Mouse (Mus musculus) olfactory bulb, adult 2 months (tissue): Measurements from ENCODE around the gene Megf6.

Experiments used
- CTCF ChIP-seq: fragments of 200-500 bp; IDR thresholded peaks from 2 replicates; pipeline ENCODE4 v1.5.1; 2012; ENCODE audit warnings: low read depth, mild to moderate bottlenecking, low read length, moderate library complexity; ENCODE audit not compliant: insufficient read depth
- POLR2A ChIP-seq: fragments of 200-500 bp; IDR thresholded peaks from 2 replicates; pipeline ENCODE4 v1.6.1; 2012; ENCODE audit warnings: mild to moderate bottlenecking, low read depth, low read length, moderate library complexity; ENCODE audit not compliant: insufficient read depth

GRCm38 (mm10) chr4:154170021-154170420 lies 509 bp upstream of the Megf6 start:
- TF ChIP-seq POLR2A (no peak), CTCF (no peak)
